Mouse (Mus musculus): ENCODE measurements around the gene Frat2. TPM values are rescaled to one million over a fixed set of nuclear protein-coding genes. Genes with fewer than 3 reads are reported as not detected.

The Frat2 gene
- polyA plus RNA-seq, 1 experiment from 2014 or later = 2.8 TPM

DNA sequence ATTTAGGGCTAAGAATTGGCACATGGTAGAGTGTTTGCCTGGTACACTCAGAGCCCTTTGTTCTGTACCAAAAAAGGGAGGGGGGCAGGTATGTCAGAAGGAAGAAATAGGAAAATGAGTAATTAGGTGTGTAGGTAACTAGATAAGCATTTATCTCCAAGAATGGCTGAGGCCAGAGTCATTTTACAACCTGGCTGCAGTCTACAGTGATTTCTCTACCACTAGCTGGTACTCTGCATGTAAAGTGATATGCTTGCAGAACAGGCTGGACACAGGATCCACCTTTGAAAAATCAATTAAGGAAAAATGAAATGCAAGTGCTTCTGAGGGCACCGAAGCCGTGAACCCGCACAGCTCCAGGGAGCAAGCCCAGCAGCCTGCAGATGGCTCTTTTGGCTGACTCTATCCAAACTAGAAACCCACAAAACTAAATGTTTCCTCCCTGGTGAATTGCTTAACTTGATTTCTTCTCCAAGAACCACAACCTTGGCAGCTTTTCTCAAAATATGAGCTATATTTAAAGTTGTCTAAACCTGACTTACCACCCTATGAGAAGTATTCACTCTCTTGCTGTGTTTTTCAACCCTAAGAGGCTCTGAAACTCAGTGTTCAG is 51.7 kb downstream of the Frat2 start:
- Histone ChIP-seq H3K27ac (no peak overlapping the region), H3K4me1 (peaks cover 15% of the 10 kb centered on the region), H3K4me3 (no peak overlapping the region), H3K4me2 (replicated peaks) (no peak overlapping the region), H3K27me3 (no peaks in the 10 kb centered on the region), H3K9ac (no peak overlapping the region), H3K36me3 (peaks cover 4% of the 10 kb centered on the region), H3K9me3 (no peaks in the 10 kb centered on the region)
- ATAC-seq (ENCODE audit: low FRiP score, low read depth) = no peak
- WGBS = 58% methylated on average over 3 of the region's 3 CpGs

Other genes starting within 250 kb of the Frat2 start
- 0.29 and 0.32 TPM in 2 replicates for gene Slit1, start 104.5 kb downstream of the Frat2 start, polyA plus RNA-seq (2015; fragmentation: Nextera tagmentation; extraction: Ambion mirVana)
- 21.6 and 23.1 TPM in 2 replicates for gene Arhgap19, start 46.1 kb downstream of the Frat2 start, polyA plus RNA-seq (2015; fragmentation: Nextera tagmentation; extraction: Ambion mirVana)
- gene Frat1, start 18.2 kb downstream of the Frat2 start, polyA plus RNA-seq (2015; fragmentation: Nextera tagmentation; extraction: Ambion mirVana) = 6.0 and 6.1 TPM in 2 replicates
- gene Rrp12, start 48.0 kb upstream of the Frat2 start, polyA plus RNA-seq (2015; fragmentation: Nextera tagmentation; extraction: Ambion mirVana) = 17.4 and 19.6 TPM in 2 replicates
- gene Pgam1, start 63.8 kb upstream of the Frat2 start, polyA plus RNA-seq (2015; fragmentation: Nextera tagmentation; extraction: Ambion mirVana) = 559 and 595 TPM in 2 replicates
- gene Exosc1, start 85.3 kb upstream of the Frat2 start, polyA plus RNA-seq (2015; fragmentation: Nextera tagmentation; extraction: Ambion mirVana) = 82.5 and 86.4 TPM in 2 replicates
- 98.7 and 99.3 TPM in 2 replicates for gene Zdhhc16, start 85.3 kb upstream of the Frat2 start, polyA plus RNA-seq (2015; fragmentation: Nextera tagmentation; extraction: Ambion mirVana)
- 40.1 and 43.9 TPM in 2 replicates for gene Mms19, start 133.0 kb upstream of the Frat2 start, polyA plus RNA-seq (2015; fragmentation: Nextera tagmentation; extraction: Ambion mirVana)
- 23.4 and 23.8 TPM in 2 replicates for gene Ubtd1, start 133.6 kb upstream of the Frat2 start, polyA plus RNA-seq (2015; fragmentation: Nextera tagmentation; extraction: Ambion mirVana)
- gene Ankrd2, start 187.9 kb upstream of the Frat2 start, polyA plus RNA-seq (2015; fragmentation: Nextera tagmentation; extraction: Ambion mirVana) = 0.22 and 0.57 TPM in 2 replicates
- gene Hoga1, start 197.5 kb upstream of the Frat2 start, polyA plus RNA-seq (2015; fragmentation: Nextera tagmentation; extraction: Ambion mirVana) = 1.6 and 1.7 TPM in 2 replicates
- 0.17 TPM in 1 of 2 replicates, not detected in the other for gene 4933411K16Rik, start 204.1 kb upstream of the Frat2 start, polyA plus RNA-seq (2015; fragmentation: Nextera tagmentation; extraction: Ambion mirVana)
- 32.1 and 34.5 TPM in 2 replicates for gene Morn4, start 238.2 kb upstream of the Frat2 start, polyA plus RNA-seq (2015; fragmentation: Nextera tagmentation; extraction: Ambion mirVana)
- gene Pi4k2a, start 242.3 kb upstream of the Frat2 start, polyA plus RNA-seq (2015; fragmentation: Nextera tagmentation; extraction: Ambion mirVana) = 29.0 and 29.6 TPM in 2 replicates

All from limb, embryonic 13.5 days (tissue).